Mouse (Mus musculus) effector memory CD4-positive, alpha-beta T cell, adult 7 months (primary cell): ENCODE results near the gene Cdk16. TPM values are rescaled to one million over a fixed set of nuclear protein-coding genes. Genes with fewer than 3 reads are reported as not detected.

Source experiments
- polyA plus RNA-seq: library from polyadenylated mRNA; unstranded; fragments of 100-300 nt; shearing (Covaris generic); gene quantifications from one replicate; pipeline ENCODE4 v1.2.1, GENCODE M21; 2017

The Cdk16 gene
- polyA plus RNA-seq = 71.8 TPM

DNA sequence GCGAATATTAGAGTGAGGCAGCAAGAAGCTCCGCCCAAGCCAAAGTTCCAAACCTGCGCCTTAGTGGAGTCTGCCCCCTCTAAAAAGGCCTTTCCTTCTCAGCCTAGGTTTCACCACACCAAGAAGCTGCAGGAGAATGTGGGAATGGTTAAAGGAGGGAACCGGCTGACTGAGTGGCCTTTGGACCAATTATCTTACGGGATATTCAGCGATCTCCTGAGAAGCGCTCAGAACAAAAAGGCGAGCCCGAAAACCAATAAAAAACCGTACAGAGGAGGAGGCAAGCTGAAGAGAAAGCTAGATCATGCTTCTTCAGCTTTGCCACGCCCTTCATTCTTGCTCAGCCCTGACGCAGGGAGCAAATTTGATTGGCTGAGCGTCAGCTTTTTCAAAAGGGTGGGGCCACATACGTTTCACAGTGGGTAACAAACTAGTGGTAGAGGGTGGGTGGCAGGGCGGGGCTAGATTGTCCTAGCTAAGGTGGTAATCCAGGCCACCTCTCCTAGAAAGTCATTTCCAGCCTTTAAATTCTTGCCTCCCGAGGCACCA, at the start of gene Cdk16:
Gene Cdk16, plus strand, starts transcription at position 436 of the 549 bp plus-strand sequence.

DNA sequence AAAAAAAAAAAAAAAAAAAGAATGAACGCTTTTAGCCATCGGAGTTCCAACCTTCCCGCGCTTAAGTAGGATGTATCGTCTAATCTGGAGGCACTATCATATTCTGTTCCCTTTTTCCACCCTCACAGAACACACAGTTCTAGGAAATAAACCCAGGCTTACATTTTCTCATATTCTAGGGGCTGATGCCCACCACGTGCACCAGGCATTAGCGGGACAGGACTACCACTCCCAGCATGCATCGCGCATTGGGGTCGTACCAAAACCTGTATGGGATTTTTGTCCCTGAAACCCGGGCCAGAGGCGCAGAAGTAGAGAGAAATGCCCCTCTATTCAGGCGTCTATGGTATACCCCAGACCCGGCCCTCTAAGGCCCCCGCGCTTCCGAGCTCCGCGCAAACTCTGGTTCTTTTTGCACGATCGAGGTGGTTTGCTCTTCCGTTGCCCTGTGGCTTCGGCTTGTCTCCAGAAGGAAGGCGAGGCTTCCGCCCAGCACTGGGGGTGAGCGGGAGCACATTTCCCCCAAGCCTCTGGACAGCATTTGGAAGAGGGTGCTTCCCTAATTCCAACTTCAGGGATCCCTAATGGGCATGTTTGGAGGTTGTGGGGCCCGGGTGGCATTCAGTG, 29.6 kb upstream of the Cdk16 start, which contains the start of gene Uba1:
Gene Uba1, plus strand, starts transcription at position 301 of the 627 bp plus-strand sequence.

GRCm38 (mm10) chrX:20703741-20704290, 16.1 kb downstream of the Cdk16 start, which contains the start of gene Usp11:
Gene Usp11, plus strand, starts transcription at chrX:20703906.

Other genes starting within 250 kb of the Cdk16 start
- gene Rgn, start 138.2 kb upstream of the Cdk16 start, polyA plus RNA-seq = not detected
- 42.1 TPM for gene Rbm10, start 70.5 kb upstream of the Cdk16 start, polyA plus RNA-seq
- gene Ndufb11, start 70.3 kb upstream of the Cdk16 start, polyA plus RNA-seq = 163 TPM
- 182 TPM for gene Uba1, start 29.6 kb upstream of the Cdk16 start, polyA plus RNA-seq
- gene Usp11, start 16.0 kb downstream of the Cdk16 start, polyA plus RNA-seq = 12.1 TPM
- gene Araf, start 109.9 kb downstream of the Cdk16 start, polyA plus RNA-seq = 161 TPM
- gene Timp1, start 182.2 kb downstream of the Cdk16 start, polyA plus RNA-seq = 0.62 TPM
- 0.62 TPM for gene Syn1, start 233.1 kb downstream of the Cdk16 start, polyA plus RNA-seq
- 1.4 TPM for gene Cfp, start 243.6 kb downstream of the Cdk16 start, polyA plus RNA-seq